In genomic region chr5:121146275-121146674, GRCm38 (mm10) we compare ENCODE assay signal across 11 mouse cellular contexts. TPM values are rescaled to one million over a fixed set of nuclear protein-coding genes. Genes with fewer than 3 reads are reported as not detected.
DNase-seq lines count a peak whose midpoint lies in the region; ATAC-seq and TF ChIP-seq lines count a peak whose summit lies in the region.
"Had no signal": no experiment of that assay in that cellular context is flagged by ENCODE, and none has a peak within 500 bp of the region (broad histone marks: within the 10 kb centered on the region; RNA-seq: fewer than 3 reads in every experiment).

No protein-coding gene starts in this region.

- H3K9me3 ChIP-seq in heart, embryonic 13.5 days, result no peaks in the 10 kb centered on the region
- H3K9me3 ChIP-seq in heart, embryonic 10.5 days, result no peaks in the 10 kb centered on the region
- H3K9me3 ChIP-seq in kidney, embryonic 16.5 days (ENCODE audit: low read length), result no peaks in the 10 kb centered on the region

- TF ChIP-seq POLR2A in cerebellum, adult 2 months (IDR thresholded peaks at IDR 0.05; ENCODE audit: borderline replicate concordance, insufficient read depth, low read length), result no peak

- no peak overlapping the region; the same call in 1 of the 2 replicates for H3K27ac ChIP-seq in heart, embryonic 13.5 days (replicated peaks)
- no peak overlapping the region for H3K27ac ChIP-seq in heart, embryonic 10.5 days
- H3K27ac ChIP-seq in cerebellum, adult 2 months (ENCODE audit: insufficient read depth, low read length), result peak overlapping the region; percentile 51
- 0 out of 2 replicates have a peak overlapping the region, but pooled peaks have one; percentile 4 for H3K27ac ChIP-seq in kidney, embryonic 16.5 days (ENCODE audit: low read length)

- H3K9ac ChIP-seq in heart, embryonic 13.5 days, result 0 out of 2 replicates have a peak overlapping the region, but pooled peaks have one; percentile 10
- no peak overlapping the region for H3K9ac ChIP-seq in kidney, embryonic 16.5 days (replicated peaks; ENCODE audit: low read length)

- no peak overlapping the region for H3K4me2 ChIP-seq in heart, embryonic 13.5 days
- no peak overlapping the region for H3K4me2 ChIP-seq in kidney, embryonic 16.5 days (replicated peaks; ENCODE audit: low read depth, low read length)

- H3K4me1 ChIP-seq in heart, embryonic 13.5 days, result peaks cover 39% of the 10 kb centered on the region
- H3K4me1 ChIP-seq in heart, embryonic 10.5 days, result peaks cover 13% of the 10 kb centered on the region; the same call in 1 of the 2 replicates
- H3K4me1 ChIP-seq in cerebellum, adult 2 months (ENCODE audit: control insufficient read depth, insufficient read depth, low read length), result peaks cover 53% of the 10 kb centered on the region
- H3K4me1 ChIP-seq in kidney, embryonic 16.5 days (ENCODE audit: insufficient read depth, low read length), result peaks cover 14% of the 10 kb centered on the region

- peaks cover 97% of the 10 kb centered on the region for H3K36me3 ChIP-seq in heart, embryonic 13.5 days
- peaks cover 98% of the 10 kb centered on the region for H3K36me3 ChIP-seq in heart, embryonic 10.5 days
- H3K36me3 ChIP-seq in kidney, embryonic 16.5 days (ENCODE audit: insufficient read depth, low read length), result peaks cover 62% of the 10 kb centered on the region

- no peak for DNase-seq in heart, embryonic 10.5 days (ENCODE audit: low spot score)
- DNase-seq in cerebellum, adult 2 months, result peak; percentile 71 to 72
- DNase-seq in gastrocnemius, adult 8-10 months (ENCODE audit: low spot score in 2 of 2), result peak; percentile 9 to 20
- DNase-seq in urinary bladder, adult 18-20 months (ENCODE audit: low spot score in 2 of 2), result no peak
- DNase-seq in right cerebral cortex, postnatal 10 days (ENCODE audit: low spot score in 2 of 2), result no peak
- DNase-seq: lung, postnatal 36 days; right cerebral cortex, postnatal 25 days; thymus, adult 18-20 months had no signal

- WGBS in heart, embryonic 13.5 days, result 82% methylated on average over 5 of the region's 5 CpGs
- 93% methylated on average over 5 of the region's 5 CpGs for WGBS in heart, embryonic 10.5 days
- 12% methylated on average over 5 of the region's 5 CpGs for WGBS in cerebellum, adult 2 months
- 60% methylated on average over 5 of the region's 5 CpGs for WGBS in kidney, embryonic 16.5 days

- H3K4me3 ChIP-seq in heart, embryonic 13.5 days, result no peak overlapping the region
- no peak overlapping the region for H3K4me3 ChIP-seq in heart, embryonic 10.5 days
- H3K4me3 ChIP-seq in cerebellum, adult 2 months (replicated peaks; ENCODE audit: insufficient read depth, low read depth, low read length), result no peak overlapping the region
- no peak overlapping the region for H3K4me3 ChIP-seq in kidney, embryonic 16.5 days (ENCODE audit: low read length)

- ATAC-seq in heart, embryonic 13.5 days (ENCODE audit: extremely low read depth, insufficient number of reproducible peaks, low FRiP score, low TSS enrichment), result no peak
- peak; percentile 82 for ATAC-seq in kidney, embryonic 16.5 days (ENCODE audit: low FRiP score, low TSS enrichment)
- no peak for ATAC-seq in CD4-positive, CD25-positive, alpha-beta regulatory T cell, adult 4 months

- no peaks in the 10 kb centered on the region for H3K27me3 ChIP-seq in heart, embryonic 13.5 days (replicated peaks)
- no peaks in the 10 kb centered on the region for H3K27me3 ChIP-seq in heart, embryonic 10.5 days (ENCODE audit: insufficient read depth, poor library complexity, severe bottlenecking)
- H3K27me3 ChIP-seq in cerebellum, adult 2 months (ENCODE audit: control insufficient read depth, insufficient read depth, low read length), result no peaks in the 10 kb centered on the region
- no peaks in the 10 kb centered on the region for H3K27me3 ChIP-seq in kidney, embryonic 16.5 days (ENCODE audit: insufficient read depth, low read length)

- no peak for TF ChIP-seq CTCF in cerebellum, adult 2 months (IDR thresholded peaks at IDR 0.05; ENCODE audit: borderline replicate concordance, insufficient read depth, low read depth, low read length)

RNA-seq across cellular contexts. Expression of gene Ptpn11, which starts 44.9 kb away (rescaled TPM):
- polyA plus RNA-seq in heart, embryonic 13.5 days (2015; fragmentation: Nextera tagmentation; extraction: Ambion mirVana), result 18.4 and 20.0 TPM in 2 replicates
- polyA plus RNA-seq in heart, embryonic 10.5 days (2016; fragmentation: Nextera tagmentation; extraction: Ambion mirVana), result 27.2 and 27.8 TPM in 2 replicates
- 89.0 and 91.8 TPM in 2 replicates for polyA plus RNA-seq in cerebellum, adult 2 months (2012; rRNA removed)
- total RNA-seq in gastrocnemius, adult 8-10 months (2022), result 10 to 100 TPM; 60.1 to 89.9 (median 74.9) TPM
- 17.0 and 19.1 TPM in 2 replicates for polyA plus RNA-seq in kidney, embryonic 16.5 days (2015; fragmentation: Nextera tagmentation; extraction: Ambion mirVana)
- polyA plus RNA-seq in CD4-positive, CD25-positive, alpha-beta regulatory T cell, adult 4 months (2017; shearing (Covaris generic)), result 1 to 10 TPM; 7.2 to 8.0 TPM

RNA-seq across cellular contexts. Expression of gene Rpl6, which starts 58.0 kb away (rescaled TPM):
- polyA plus RNA-seq in heart, embryonic 13.5 days (2015; fragmentation: Nextera tagmentation; extraction: Ambion mirVana), result 368 and 390 TPM in 2 replicates
- polyA plus RNA-seq in heart, embryonic 10.5 days (2016; fragmentation: Nextera tagmentation; extraction: Ambion mirVana), result 463 and 580 TPM in 2 replicates
- polyA plus RNA-seq in cerebellum, adult 2 months (2012; rRNA removed), result 363 and 400 TPM in 2 replicates
- 100 to 1,000 TPM; 405 to 594 (median 505) TPM for total RNA-seq in gastrocnemius, adult 8-10 months (2022)
- 575 and 586 TPM in 2 replicates for polyA plus RNA-seq in kidney, embryonic 16.5 days (2015; fragmentation: Nextera tagmentation; extraction: Ambion mirVana)
- 1,000 to 10,000 TPM; 1,708 to 1,898 TPM for polyA plus RNA-seq in CD4-positive, CD25-positive, alpha-beta regulatory T cell, adult 4 months (2017; shearing (Covaris generic))

Comparison
In these comparisons a context has a peak if more than half of its experiments do, and no peak if none do; other contexts are left out.
1. H3K27ac ChIP-seq: peak in cerebellum, adult 2 months (single experiment) and kidney, embryonic 16.5 days (single experiment); none in heart, embryonic 13.5 days (single experiment) and heart, embryonic 10.5 days (single experiment).
2. DNase-seq: peak in cerebellum, adult 2 months (2 of 2) and gastrocnemius, adult 8-10 months (2 of 2); none in heart, embryonic 10.5 days (single experiment), urinary bladder, adult 18-20 months (0 of 2) and right cerebral cortex, postnatal 10 days (0 of 2).